Mouse (Mus musculus) liver, embryonic 13.5 days (tissue): ENCODE measurements at regions not wholly inside any gene's neighbourhood (a gene's known extent, or its start where the extent isn't known, plus 50 kb on each side); places are given as distances from the start of the nearest gene placed in this dataset.

Source experiments
- ATAC-seq: fragments of 200-750 bp; cut with Nextera tagmentation; 2 replicates; pipeline ENCODE4 v1.8.0; 2017; ENCODE audit warnings: low read depth, mild to moderate bottlenecking, moderate number of reproducible peaks, moderate library complexity
- DNase-seq: peaks from one replicate; pipeline ENCODE4 v3.0.0; 2022
- H3K27ac ChIP-seq: fragments of 300-500 bp; sonication (generic); 2 replicates; pipeline ENCODE4 v1.5.1; 2015; ENCODE audit warnings: moderate library complexity, mild to moderate bottlenecking, inconsistent platforms
- H3K27me3 ChIP-seq: fragments of 300-500 bp; sonication (generic); 2 replicates; pipeline ENCODE4 v1.6.1; 2015; ENCODE audit warnings: mild to moderate bottlenecking, inconsistent platforms
- H3K36me3 ChIP-seq: fragments of 300-500 bp; sonication (generic); 2 replicates; pipeline ENCODE4 v1.6.1; 2015; ENCODE audit warnings: mild to moderate bottlenecking, inconsistent platforms
- H3K4me1 ChIP-seq: fragments of 300-500 bp; sonication (generic); replicated peaks from 2 replicates; pipeline ENCODE4 v1.6.1; 2015; ENCODE audit warnings: inconsistent platforms
- H3K4me2 ChIP-seq: fragments of 300-500 bp; sonication (generic); 2 replicates; pipeline ENCODE4 v1.6.1; 2015; ENCODE audit warnings: inconsistent platforms, mild to moderate bottlenecking, moderate library complexity
- H3K4me3 ChIP-seq: fragments of 300-500 bp; sonication (generic); replicated peaks from 2 replicates; pipeline ENCODE4 v1.5.1; 2015; ENCODE audit warnings: mild to moderate bottlenecking, inconsistent platforms
- H3K9ac ChIP-seq: fragments of 300-500 bp; sonication (generic); 2 replicates; pipeline ENCODE4 v1.6.1; 2015; ENCODE audit warnings: mild to moderate bottlenecking, inconsistent platforms
- H3K9me3 ChIP-seq: fragments of 300-500 bp; sonication (generic); replicated peaks from 2 replicates; pipeline ENCODE4 v1.6.1; 2016; ENCODE audit warnings: inconsistent platforms
- WGBS: fragments of 180-500 bp; shearing (Covaris S2); methylation state at CpG from one replicate; pipeline ENCODE4 v1.1.7; 2015; ENCODE audit not compliant: insufficient replicate concordance; 5-methylcytosine and 5-hydroxymethylcytosine counted together

DNA sequence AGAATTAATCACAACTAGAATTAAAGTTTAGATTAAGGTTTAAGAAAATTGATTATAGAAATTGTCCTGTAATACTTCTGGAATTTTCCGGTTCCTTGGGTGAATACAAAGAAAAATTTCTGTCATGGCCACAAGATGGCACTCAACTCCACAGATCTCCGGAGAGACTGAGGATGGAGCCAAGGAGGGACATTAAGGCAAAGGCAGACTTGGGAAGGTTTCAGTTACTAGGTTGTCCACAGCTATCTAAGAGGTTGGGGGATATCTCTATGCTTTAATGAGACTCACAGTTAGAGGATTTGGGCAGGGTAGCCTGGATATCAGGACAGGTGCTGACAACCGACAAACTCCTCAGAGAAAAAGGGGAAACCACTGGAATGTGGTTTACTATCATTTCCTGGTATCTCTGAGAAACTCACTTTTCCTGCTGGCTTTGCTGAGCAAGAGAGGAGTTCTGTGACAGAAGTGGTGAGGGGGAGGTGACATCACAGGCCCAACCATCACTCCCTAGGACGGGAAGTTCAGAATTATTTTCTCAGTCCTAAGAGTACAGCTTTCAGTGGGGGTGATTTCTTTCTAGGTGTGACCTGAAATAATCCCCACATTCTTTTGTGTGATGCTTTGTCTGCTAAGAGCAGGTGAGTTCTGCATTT, 56.0 kb upstream of the 2210010C04Rik start:
- no peak for DNase-seq
- H3K27ac ChIP-seq: no peak overlapping the region
- no peaks in the 10 kb centered on the region for H3K36me3 ChIP-seq
- WGBS: 17% methylated on average over 4 of the region's 4 CpGs
- no peak overlapping the region for H3K4me2 ChIP-seq
- no peaks in the 10 kb centered on the region for H3K4me1 ChIP-seq
- no peak overlapping the region for H3K9ac ChIP-seq
- H3K27me3 ChIP-seq: no peaks in the 10 kb centered on the region
- no peaks in the 10 kb centered on the region for H3K9me3 ChIP-seq
- H3K4me3 ChIP-seq: no peak overlapping the region
- 0 out of 2 replicates have a peak, but pooled peaks have one; percentile 26 for ATAC-seq
